Mouse (Mus musculus) frontal cortex, postnatal 25 days (tissue): ENCODE measurements around the gene Ube2d2b.

Source experiments
- DNase-seq, 2 experiments: peaks; one replicate each; pipeline ENCODE4 v3.0.0; 2022; ENCODE audit warnings: low spot score in 2 of 2

The Ube2d2b gene

DNA sequence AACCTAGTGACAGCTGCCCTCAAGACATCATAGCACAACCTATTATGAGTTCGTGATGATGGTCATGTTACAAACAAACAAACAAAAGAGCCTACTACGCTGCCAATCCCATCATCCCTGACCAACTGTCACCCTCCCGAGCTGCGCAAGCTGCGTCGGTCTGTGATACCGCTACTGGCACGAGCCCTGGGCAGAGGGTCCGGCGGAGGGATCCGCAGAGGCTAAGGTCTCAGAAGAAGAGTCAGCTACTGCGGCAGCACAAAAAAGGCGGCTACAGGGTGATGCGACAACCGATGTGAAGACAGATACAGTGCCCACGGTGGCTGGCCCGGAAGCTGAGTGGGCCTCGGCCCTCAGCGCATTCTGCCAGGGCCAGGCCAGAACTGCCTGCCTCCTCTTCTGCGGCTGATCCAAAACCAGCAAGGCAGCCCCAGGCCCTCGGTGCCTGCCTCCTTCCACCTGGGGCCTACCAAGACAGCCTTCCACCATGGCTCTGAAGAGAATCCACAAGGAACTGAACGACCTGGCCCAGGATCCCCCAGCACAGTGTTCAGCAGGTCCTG lies at the start of gene Ube2d2b:
TSS of gene Ube2d2b (plus strand) at position 102 of the 563 bp plus-strand sequence.
- no peak for DNase-seq

DNA sequence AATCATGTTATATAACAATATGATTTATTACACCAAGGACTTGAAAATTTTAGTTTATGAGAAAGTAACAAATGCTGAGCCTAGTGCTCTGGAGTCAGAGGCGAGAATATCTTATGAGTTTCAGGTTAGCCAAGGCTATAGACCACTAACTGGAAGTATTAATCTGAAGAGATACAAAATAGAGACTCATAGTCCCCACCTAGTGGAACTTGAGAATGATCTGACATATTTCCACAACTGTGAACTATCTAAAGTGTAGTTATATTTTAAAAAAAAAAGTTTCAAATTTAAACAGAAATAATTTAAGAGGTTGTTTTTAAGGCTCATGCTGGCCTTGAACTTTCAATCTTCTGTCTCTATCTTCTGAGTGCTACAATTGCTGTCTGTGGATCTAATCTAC lies 47.5 kb upstream of the Ube2d2b start:
- no peak for DNase-seq

DNA sequence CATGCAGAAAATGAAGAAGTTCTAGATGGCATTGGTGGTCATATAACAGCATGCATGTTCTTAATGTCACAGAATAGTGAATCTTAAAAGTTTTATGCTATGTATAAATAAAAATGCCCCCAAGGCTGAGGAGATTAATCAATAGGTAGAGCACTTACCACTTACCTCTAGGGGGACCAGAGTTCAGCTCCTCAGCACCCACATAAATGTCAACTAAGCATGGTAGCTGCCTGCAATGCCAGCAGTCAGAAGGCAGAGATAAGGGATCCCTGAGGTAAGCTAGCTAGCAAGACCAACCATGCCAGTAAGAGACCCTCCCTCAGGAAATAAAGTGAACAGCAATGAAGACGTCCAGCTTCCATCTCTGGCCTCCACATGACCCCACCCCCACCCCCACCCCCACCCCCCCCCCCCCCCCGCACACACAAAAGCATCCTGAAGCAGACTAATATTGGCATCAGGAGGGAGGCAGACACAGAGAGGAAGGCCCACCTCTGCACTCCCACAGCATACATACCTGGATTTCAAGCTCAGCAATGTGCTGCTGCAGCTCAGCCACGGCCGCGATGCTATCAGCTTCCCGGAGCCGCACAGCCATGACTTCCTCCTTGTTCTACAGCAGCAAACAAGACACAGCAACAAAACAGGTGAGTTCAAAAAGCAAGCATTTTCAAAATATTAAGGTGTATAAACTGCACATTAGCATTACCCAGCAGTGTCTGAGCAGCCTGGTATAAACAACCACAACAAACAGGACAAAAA lies 42.0 kb upstream of the Ube2d2b start:
- DNase-seq: no peak

DNA sequence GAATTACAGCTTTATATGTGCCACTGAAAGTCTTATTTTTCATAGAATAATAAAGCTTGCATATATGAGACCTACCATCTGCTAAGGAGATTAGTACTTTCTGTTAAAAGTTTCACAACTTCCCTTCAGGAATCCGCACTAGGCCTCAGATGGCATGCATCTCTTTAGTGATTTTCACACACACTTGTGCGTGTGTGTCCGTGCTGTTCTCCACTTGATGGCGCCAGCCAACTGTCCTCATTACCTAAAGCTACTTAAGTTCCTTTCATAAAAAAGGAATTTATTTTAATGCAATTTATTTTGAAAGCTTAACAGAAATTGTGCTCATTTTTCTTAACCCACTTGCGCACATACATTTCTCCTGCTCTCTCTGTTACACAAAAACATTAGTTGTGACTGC lies 40.4 kb upstream of the Ube2d2b start:
- no peak for DNase-seq

DNA sequence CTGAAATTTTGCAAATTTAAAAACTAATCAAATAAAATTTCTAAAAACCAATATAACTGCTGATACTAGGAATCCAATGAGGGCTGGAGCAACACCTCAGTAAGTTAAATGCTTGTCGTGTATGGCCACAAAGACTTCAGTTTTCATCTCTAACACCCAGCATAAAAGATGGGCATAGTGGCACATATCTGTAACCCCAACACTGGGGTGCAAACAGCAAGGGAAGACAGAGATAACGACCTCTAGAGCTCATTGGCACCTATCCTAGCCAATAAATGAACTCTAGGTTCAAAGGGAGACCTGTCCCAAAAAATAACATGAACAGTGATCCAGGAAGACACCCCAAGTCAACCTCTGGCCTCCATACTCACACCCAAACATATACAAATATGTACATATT lies 37.9 kb upstream of the Ube2d2b start:
- DNase-seq: no peak

DNA sequence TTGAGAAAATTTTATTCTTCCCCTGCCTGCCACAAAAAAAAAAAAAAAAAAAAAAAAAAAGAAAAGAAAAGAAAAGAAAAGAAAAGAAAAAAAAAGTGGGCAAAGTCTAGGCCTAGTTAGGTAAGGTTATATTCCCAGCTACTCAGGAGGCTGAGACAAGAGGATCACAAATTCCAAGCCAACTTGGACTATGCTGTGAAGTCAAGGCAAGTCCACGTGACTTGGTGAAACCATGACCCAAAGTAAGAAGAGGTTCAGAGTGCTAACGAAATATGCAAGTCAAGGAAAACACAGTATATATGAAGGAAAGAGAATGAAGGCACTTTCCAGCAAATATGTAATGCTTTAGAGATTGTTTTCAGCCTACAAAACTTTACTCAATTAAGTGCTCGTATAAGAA lies 37.4 kb upstream of the Ube2d2b start:
- DNase-seq: no peak

DNA sequence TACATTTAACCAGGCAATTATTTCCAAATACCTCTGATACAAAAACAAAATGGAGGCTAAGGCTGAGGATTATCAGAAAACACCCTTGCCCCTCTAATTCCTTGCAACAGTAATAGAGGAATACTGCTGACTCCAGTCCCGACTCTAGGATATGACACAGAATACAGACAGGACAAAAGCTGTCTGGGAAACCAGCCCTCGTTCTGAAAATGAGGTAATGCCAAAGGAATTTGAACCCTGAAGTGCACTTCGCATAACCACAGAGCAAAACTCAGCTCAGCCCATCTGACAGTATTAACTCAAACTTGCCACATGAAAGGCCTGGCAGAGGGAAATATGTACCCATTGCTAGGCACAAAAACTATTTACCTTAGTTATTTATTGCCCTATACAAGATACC lies 36.6 kb upstream of the Ube2d2b start:
- no peak for DNase-seq

DNA sequence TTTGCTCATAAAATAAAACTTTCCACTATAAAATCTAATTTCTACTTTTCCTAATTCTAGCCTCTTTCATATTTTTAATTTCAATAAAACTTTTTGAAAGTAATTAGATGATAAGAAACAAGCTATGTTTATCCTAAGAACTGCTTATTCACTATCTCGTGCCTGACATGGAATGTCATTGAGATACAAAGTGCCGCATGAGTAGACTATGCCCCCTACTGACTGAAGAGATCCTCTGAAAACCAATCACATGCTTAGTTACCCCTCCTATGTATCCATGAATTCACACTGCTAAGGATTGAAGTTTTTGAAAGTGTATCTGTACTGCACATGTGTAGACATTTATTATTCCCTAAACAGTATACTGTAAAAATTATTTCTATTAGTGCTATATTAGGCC lies 36.0 kb upstream of the Ube2d2b start:
- DNase-seq: no peak

DNA sequence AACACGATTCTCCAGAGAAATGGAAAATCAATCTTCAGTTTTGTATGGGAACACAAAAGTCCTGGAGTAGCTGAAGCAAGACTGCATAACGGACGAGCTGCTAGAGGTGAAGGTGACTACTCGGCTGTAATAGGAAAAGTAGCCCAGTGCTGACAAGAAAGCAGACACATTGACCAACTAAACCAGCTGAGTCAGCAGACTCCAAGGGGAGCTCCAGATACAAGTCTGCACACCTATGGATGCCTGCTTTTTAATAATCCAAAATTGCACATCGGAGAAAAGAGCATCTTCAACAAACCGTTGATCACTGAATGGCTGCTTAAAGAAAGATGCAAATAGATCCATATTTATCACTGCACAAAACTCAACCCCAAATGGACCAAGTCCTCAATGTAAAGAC lies 31.6 kb upstream of the Ube2d2b start:
- no peak for DNase-seq

DNA sequence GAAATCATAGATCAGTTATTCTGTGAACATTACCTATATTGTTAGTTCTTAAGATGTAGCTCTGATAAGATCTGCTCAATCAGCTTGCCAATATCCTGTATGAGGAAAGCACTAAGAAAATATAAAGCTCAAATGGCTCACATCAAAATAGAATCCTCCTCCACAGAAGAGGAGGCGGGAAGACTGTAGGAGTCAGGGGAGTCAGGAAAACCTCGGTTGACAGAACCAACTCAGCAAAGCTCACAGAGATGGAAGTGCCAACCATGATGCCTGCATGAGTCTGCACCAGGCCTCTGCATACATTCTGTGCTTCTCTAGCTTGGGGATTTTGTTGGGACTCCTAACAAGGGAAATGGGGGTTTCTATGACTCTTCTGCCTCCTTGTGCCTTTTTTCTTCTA lies 28.7 kb upstream of the Ube2d2b start:
- DNase-seq: no peak

DNA sequence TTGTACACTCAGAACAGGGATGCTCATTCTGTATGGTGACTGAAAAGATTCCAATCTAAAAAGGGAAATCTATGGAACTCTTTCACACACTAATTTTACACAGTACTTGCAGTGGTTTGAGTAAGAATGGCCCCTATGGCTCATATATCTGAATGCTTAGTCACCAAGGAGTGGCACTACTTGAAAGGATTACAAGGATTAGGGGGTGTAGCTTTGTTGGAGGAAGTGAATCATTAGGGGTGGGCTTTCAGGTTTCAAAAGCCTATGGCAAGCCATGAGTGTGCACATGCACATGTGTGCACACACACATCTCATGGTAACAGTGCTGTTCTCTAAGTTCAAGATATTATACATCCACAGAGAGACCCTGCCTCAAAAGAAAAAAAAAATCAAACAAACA lies 27.3 kb upstream of the Ube2d2b start:
- DNase-seq: no peak

DNA sequence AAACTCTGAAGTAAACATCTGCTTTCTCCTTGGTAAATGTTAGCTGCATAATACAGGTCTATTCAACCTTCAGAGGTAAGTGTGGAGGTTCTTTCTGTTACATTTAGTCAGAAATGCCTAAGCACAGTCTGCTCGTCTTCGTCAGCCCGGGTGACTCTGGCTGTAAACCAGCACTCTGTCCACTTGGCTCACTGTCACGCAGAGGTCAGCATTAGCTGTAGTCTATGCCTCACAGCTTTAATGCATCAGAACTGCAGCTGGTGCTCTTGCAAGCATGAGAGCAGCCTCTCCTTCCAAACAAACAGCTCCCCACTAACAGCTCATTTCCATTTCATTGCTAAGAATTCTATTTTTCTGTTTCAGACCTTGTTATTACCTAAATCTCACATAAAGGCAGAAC lies 22.4 kb upstream of the Ube2d2b start:
- no peak for DNase-seq

DNA sequence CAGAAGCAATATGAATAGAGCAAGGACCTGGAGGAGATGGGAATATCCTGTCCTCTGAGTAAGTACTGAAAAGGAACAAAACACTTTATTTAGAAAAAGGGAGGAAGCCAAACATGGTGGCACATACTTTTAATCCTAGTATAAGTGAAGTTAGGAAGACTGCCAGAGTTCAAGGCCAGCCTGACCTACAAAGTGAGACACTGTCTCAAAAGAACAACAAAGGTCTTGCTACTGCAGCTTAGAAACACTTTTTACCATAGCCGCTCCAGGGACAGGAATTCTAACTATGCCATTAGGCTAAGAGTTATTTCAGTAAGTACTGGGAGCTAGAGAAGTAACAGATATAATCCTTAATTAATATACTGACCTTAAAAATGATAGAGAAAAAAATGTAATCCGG lies 15.2 kb upstream of the Ube2d2b start:
- DNase-seq: no peak

DNA sequence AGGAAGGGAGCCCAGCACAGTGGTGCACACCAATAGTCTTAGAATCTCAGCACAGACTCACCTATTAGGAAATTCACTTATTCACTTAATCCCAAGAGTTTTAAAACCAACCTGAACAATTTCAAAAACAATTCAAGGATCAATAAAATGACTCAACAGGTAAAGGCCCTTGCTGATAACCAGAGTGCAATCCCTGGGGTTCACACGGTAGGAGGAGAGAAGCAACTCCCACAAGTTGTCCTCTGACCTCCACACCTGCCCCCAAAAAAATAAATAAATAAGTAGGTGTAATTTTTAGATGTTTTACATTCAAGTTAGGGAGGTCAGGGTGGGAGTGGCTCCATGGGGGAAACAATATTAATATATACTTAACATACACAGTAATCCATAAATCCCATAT lies 7.4 kb upstream of the Ube2d2b start:
- DNase-seq: no peak

DNA sequence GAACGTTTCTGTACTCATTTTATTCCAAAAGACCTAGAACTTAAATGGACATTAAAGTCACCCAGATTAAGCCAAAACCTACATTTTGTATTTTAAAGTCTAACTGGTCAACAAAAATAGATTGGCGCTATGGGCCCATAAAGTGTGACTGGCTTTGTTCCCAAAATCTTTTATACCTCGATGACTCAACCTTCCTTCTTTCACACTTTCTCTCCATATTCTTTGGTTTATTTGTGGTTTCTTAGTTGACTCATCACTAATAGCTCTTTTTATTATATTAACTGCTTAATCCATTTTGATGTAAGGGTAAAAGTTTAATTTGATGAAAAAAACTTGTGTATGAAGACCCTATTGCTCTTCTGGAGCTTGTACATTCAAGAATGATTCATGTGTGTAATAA lies 1.5 kb downstream of the Ube2d2b start:
- no peak for DNase-seq

DNA sequence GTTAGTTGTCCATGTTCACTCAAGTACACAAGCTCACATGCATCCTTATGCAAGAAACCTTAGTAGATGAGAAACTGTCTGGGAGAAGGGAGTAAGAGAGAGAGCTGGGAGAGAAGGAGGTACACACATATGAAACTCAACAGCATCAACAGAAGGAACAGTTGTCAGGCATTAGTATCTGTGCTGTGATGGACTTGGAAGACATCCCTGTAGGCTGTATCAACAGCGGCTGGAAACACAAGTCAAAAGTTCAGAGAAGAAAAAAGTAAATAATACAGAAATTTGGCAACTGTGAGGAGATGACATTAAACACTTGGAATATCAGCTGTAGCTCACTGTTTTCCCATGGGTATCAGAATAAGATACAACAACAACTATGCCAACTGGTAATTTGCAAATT lies 4.4 kb downstream of the Ube2d2b start:
- DNase-seq: no peak

DNA sequence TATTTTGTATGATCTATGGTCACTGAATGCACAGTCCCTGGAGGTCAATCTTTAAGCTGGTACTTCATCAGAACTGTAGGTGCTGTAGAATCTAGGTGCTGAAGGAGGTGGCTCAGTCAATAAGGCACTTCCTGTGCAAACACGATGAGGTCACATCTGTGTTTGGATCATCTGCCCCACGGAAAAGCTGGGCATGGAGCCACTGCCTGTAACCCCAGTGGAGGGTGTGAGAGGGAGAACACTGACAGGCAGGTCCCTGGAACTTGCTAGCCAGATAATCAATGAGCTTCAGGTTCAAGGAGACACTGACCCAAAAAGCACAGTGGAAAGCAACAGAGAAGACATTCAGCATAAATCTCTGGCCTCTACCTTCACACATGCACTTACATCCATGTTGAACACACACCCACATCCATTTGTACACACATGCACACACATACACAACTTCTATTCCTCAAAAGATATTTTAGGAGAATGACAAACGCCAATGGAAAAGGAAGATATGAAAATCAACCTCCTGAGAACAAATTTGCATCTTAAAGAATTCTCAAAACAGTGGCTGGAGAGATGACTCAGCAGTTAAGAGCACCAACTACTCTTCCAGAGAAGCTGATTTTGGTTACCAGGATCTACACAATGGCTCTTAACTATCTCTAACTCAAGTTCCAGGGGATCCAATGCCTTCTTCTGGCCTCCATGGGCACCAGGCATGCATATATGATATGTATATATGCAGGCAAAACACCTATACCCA lies 9.2 kb downstream of the Ube2d2b start:
- DNase-seq: no peak

DNA sequence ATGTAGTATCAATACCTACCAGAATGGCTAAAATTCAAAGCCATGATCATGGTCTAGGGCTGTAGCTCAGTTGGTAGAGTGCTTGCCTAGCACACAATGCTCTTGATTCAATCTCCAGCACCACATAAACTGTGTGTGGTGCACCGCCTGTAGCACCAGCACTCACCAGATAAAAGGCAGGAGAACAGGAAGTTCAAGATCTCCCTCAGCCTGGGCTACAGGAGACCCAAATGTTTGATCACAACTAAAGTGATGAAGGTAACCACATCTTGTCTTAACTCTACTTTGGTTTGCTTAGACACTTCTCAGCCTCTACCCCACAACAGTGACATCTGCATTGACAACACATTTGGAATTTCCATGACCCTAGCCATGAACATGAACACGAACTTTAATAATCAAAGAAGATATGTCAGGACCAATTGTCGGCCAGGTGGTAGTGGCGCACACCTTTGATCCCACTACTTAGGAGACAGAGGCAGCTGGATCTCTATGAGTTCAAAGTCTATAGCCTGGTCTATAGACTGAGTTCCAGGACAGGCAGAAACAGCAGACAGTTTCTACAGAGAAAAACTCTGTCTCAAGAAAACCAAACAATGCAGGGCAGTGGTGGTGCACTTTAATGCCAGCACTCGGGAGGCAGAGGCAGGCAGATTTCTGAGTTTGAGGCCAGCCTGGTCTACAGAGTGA lies 10.8 kb downstream of the Ube2d2b start:
- DNase-seq: no peak

DNA sequence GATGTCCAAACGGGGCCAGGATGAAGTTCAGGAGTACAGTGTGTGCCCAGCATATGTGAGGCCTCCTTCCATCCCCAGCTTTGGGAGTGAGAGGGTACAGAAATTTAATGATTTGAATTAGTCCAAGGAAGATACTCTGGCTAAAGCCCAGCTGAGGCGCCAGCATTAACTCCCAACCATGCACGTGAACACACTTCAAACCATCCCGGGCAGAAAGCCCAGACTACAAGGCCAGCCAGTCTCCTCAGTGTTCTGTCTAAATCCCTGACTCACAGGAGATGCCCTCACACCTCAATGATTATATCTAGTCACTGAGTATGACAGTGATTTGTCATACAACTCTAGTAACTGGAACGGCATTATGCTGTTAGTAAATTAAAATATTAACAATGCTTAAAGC lies 17.4 kb downstream of the Ube2d2b start:
- DNase-seq: no peak

DNA sequence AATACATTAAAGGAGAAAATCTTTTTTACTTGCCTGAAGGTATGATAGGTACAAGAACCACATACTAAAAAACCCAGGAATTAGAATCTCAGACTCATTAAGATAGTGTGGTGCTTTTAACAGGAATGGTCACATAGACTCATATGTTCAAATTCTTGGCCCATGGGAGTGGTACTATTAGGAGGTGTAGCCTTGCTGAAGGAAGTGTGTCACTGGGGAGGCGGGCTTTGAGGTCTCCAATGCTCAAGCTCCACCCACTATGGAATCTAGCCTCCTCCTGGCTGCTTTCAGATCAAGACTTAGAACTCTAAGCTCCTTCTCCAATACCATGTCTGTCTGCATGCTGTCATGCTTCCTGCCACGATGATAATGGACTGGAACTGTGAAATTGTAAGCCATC lies 17.9 kb downstream of the Ube2d2b start:
- no peak for DNase-seq

DNA sequence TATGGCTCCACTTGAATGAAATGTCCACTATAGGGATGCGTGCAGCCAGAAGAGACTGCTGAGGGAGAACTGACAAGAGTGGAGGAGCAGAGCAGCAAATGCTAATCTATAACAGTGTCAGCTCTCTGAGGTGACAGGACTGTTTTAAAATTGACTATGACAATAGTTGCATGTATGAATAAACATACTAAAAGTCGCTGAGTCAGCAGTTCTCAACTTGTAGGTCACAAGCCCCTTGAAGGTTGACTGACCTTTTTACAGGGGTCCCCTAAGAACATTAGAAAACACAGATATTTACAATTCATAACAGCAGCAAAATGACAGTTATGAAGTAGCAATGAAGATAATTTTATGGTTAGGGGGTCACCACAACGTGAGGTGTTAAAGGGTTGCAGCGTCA lies 19.1 kb downstream of the Ube2d2b start:
- no peak for DNase-seq

DNA sequence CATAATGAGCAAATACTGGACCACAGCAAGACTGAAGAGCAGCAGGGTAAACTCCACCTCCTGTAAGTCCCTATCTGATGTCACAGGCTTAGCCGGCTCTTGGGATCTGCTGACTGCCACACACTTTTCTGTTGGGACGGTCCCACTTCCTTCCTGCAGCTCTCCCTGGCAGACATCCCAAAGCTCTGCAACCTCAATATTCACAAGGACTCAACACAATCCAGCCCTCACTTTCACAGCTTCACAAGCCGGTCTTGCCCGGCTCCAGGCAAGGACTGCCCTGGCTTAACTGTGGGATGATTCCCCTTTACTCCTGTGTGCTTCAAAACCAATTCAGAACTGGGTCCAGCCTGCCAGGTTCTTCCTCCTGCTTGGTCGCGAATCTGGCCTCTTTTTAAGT lies 23.9 kb downstream of the Ube2d2b start:
- no peak for DNase-seq

DNA sequence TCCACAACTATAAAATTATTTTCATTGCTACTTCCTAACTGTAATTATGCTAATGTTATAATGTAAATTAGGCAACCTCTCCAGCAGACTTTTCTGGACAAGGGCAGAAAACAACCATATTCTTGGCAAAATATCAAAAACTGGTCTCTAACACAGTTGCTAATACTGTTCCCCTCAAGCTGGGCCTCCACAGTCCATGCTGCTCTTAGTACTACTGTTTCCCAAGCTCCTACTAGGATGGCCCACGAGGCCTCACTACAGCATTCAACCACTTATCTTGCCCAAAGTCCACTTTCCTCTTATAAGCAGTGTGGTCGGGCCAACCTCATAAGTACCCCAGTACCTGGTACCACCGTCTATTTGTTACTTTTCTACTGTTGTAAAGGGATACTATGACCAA lies 24.7 kb downstream of the Ube2d2b start:
- no peak for DNase-seq
